Mouse (Mus musculus) forebrain, embryonic 12.5 days (tissue): Measurements from ENCODE around the gene Tef. TPM values are rescaled to one million over a fixed set of nuclear protein-coding genes. Genes with fewer than 3 reads are reported as not detected.

Experiments used
- ATAC-seq: fragments of 200-750 bp; cut with Nextera tagmentation; 2 replicates; pipeline ENCODE4 v1.8.0; 2017; ENCODE audit warnings: moderate TSS enrichment; ENCODE audit not compliant: low FRiP score
- H3K27ac ChIP-seq: fragments of 300-500 bp; sonication (generic); 2 replicates; pipeline ENCODE4 v1.5.1; 2016; ENCODE audit warnings: mild to moderate bottlenecking
- H3K27me3 ChIP-seq: fragments of 300-500 bp; sonication (generic); 2 replicates; pipeline ENCODE4 v1.6.1; 2016; ENCODE audit warnings: mild to moderate bottlenecking
- H3K36me3 ChIP-seq: fragments of 300-500 bp; sonication (generic); replicated peaks from 2 replicates; pipeline ENCODE4 v1.6.1; 2016; ENCODE audit warnings: mild to moderate bottlenecking
- H3K4me1 ChIP-seq: fragments of 300-500 bp; sonication (generic); 2 replicates; pipeline ENCODE4 v1.6.1; 2016
- H3K4me2 ChIP-seq: fragments of 300-500 bp; sonication (generic); 2 replicates; pipeline ENCODE4 v1.6.1; 2016; ENCODE audit warnings: mild to moderate bottlenecking, moderate library complexity
- H3K4me3 ChIP-seq: fragments of 300-500 bp; sonication (generic); replicated peaks from 2 replicates; pipeline ENCODE4 v1.5.1; 2016; ENCODE audit warnings: mild to moderate bottlenecking
- H3K9ac ChIP-seq: fragments of 300-500 bp; sonication (generic); 2 replicates; pipeline ENCODE4 v1.6.1; 2016; ENCODE audit warnings: mild to moderate bottlenecking
- H3K9me3 ChIP-seq: fragments of 300-500 bp; sonication (generic); 2 replicates; pipeline ENCODE4 v1.6.1; 2016
- WGBS: fragments of 180-500 bp; shearing (Covaris S2); methylation state at CpG from one replicate; pipeline ENCODE4 v1.1.7; 2016; 5-methylcytosine and 5-hydroxymethylcytosine counted together
- polyA plus RNA-seq: library from polyadenylated mRNA; unstranded; fragments of >200 nt; fragmentation: Nextera tagmentation; extraction: Ambion mirVana; gene quantifications from 2 replicates; pipeline ENCODE4 v1.2.1, GENCODE M21; 2016

Tef gene
- polyA plus RNA-seq, 1 experiment from 2014 or later = 25.8 TPM

DNA sequence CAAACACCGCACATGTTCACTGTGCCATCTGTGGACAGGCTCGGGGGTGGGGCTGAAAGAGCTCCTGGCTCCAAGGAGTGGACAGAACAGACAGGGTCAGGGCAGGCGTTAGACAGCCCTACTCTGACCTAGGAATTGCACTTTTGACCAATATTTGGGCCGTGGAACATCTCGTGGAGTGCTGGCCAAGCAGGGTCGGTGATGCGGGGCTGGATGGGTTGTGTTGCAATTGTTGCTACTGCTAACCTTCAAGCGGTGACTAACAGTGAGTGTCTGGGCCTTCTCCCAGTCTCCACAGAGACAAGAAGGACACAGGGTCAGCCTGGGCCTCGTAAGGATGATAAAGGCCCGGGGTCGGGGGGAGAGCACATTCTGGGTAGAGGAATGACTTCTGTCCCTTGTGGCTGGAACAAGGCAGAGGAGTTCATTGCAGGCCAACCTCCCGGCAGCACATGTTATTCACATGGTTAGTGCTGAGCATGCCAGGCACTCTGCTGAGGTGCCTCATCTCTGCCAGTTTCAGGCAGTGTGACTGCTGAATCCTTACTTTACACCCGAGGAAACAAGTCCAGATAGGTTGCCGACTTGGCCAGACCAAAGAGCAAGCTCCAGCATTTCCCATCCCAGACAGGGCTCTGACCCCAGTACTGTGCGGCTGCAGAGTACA is 27.6 kb upstream of the Tef start:
- Histone ChIP-seq H3K4me2 (no peak overlapping the region), H3K36me3 (peaks cover 92% of the 10 kb centered on the region), H3K27me3 (no peaks in the 10 kb centered on the region), H3K4me3 (no peak overlapping the region), H3K4me1 (no peaks in the 10 kb centered on the region), H3K27ac (no peak overlapping the region), H3K9ac (no peak overlapping the region), H3K9me3 (no peaks in the 10 kb centered on the region)
- 93% methylated on average over 15 of the region's 15 CpGs for WGBS
- ATAC-seq = no peak

- Histone ChIP-seq H3K27me3 (no peaks in the 10 kb centered on the region), H3K9me3 (no peaks in the 10 kb centered on the region), H3K9ac (no peak overlapping the region), H3K4me1 (no peaks in the 10 kb centered on the region), H3K36me3 (peaks cover 99% of the 10 kb centered on the region), H3K4me2 (no peak overlapping the region), H3K27ac (no peak overlapping the region), H3K4me3 (no peak overlapping the region)
- no peak for ATAC-seq
- 92% methylated on average over 11 of the region's 11 CpGs for WGBS
These were observed 25.4 kb upstream of the Tef start for GRCm38 (mm10) chr15:81776631-81777422.

- no peak overlapping the region for H3K27ac ChIP-seq
- WGBS = 90% methylated on average over 7 of the region's 7 CpGs
- no peak overlapping the region for H3K9ac ChIP-seq
- H3K4me1 ChIP-seq = no peaks in the 10 kb centered on the region
- no peak overlapping the region for H3K4me2 ChIP-seq
- no peaks in the 10 kb centered on the region for H3K27me3 ChIP-seq
- no peak overlapping the region for H3K4me3 ChIP-seq
- H3K9me3 ChIP-seq = no peaks in the 10 kb centered on the region
- ATAC-seq = no peak
- peaks cover 97% of the 10 kb centered on the region for H3K36me3 ChIP-seq
These were observed 20.4 kb upstream of the Tef start for GRCm38 (mm10) chr15:81781816-81782215.

- no peak overlapping the region for H3K4me2 ChIP-seq
These were observed 17.5 kb upstream of the Tef start for GRCm38 (mm10) chr15:81784762-81785161.

DNA sequence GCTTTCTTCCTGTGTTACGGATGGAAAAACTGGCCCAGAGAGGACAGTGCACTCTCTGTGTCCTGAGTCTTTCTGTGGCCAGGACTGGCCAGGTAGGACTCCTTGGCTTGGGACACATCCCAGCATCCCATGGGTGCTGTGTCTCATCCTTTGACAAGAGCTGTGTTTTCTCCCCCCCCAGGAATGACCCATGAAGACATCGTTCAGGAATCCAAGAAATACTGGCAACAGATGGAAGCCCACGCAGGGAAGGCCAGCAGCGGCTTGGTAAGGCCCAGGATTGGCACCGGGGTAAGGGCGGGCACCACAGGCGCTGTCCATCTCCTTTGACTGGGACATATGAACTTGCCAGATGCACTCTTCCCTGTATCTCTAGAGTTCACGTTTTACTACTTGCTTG is 16.5 kb upstream of the Tef start:
- Histone ChIP-seq H3K27me3 (no peaks in the 10 kb centered on the region), H3K4me2 (no peak overlapping the region), H3K9ac (no peak overlapping the region), H3K4me3 (no peak overlapping the region), H3K9me3 (no peaks in the 10 kb centered on the region), H3K4me1 (no peaks in the 10 kb centered on the region), H3K36me3 (peaks cover 93% of the 10 kb centered on the region), H3K27ac (no peak overlapping the region)
- 95% methylated on average over 8 of the region's 8 CpGs for WGBS
- no peak for ATAC-seq

More at GRCm38 (mm10) chr15:81784762-81785161, 17.5 kb upstream of the Tef start:
- WGBS = 73% methylated on average over 5 of the region's 5 CpGs
- Histone ChIP-seq H3K9me3 (no peaks in the 10 kb centered on the region), H3K4me1 (no peaks in the 10 kb centered on the region), H3K27me3 (no peaks in the 10 kb centered on the region), H3K9ac (no peak overlapping the region), H3K36me3 (peaks cover 94% of the 10 kb centered on the region), H3K4me3 (no peak overlapping the region), H3K27ac (no peak overlapping the region)
- no peak for ATAC-seq

DNA sequence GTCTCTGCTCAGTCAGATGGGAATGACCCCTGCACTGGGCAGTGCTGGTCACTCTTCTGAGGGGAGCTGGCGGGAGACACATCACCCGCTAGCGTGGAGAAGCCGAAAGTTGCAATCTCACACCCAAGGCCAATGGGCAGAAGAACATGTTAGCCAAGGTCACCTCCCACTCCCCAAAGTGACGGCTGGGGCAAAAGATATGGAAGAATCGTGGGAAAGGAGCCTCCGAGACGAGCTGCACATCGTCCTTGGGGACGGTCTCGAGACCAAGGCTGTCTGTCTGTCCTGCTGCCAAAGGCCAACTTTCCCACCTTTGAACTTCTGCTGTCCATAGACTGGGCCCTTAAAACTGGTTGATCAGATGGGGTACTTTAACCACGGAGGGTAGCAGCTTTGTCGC is 14.7 kb upstream of the Tef start:
- no peak for ATAC-seq
- no peak overlapping the region for H3K27ac ChIP-seq
- no peak overlapping the region for H3K4me2 ChIP-seq
- WGBS = 93% methylated on average over 13 of the region's 13 CpGs
- H3K36me3 ChIP-seq = peaks cover 93% of the 10 kb centered on the region
- no peaks in the 10 kb centered on the region for H3K9me3 ChIP-seq
- H3K27me3 ChIP-seq = no peaks in the 10 kb centered on the region
- H3K9ac ChIP-seq = no peak overlapping the region
- H3K4me3 ChIP-seq = no peak overlapping the region
- H3K4me1 ChIP-seq = no peaks in the 10 kb centered on the region

DNA sequence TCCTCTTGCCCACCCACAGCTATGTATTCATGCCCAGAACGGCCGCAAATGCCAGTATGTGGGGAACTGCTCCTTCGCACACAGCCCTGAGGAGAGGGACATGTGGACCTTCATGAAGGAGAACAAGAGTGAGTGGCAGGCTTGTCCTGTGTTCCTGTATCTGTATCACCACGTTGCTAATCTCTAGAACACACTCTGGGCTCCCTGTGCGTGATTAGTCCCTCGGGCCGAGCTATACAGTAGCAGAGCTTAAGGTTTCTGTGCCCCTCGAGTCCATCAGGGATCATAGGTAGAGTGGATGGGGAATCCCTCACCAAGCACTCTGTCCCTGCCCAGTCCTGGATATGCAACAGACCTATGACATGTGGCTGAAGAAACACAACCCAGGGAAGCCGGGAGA is 9.8 kb upstream of the Tef start:
- ATAC-seq = no peak
- no peaks in the 10 kb centered on the region for H3K9me3 ChIP-seq
- no peaks in the 10 kb centered on the region for H3K4me1 ChIP-seq
- H3K4me3 ChIP-seq = no peak overlapping the region
- H3K27ac ChIP-seq = no peak overlapping the region
- H3K9ac ChIP-seq = no peak overlapping the region
- H3K27me3 ChIP-seq = no peaks in the 10 kb centered on the region
- no peak overlapping the region for H3K4me2 ChIP-seq
- 97% methylated on average over 9 of the region's 9 CpGs for WGBS
- H3K36me3 ChIP-seq = peaks cover 75% of the 10 kb centered on the region

DNA sequence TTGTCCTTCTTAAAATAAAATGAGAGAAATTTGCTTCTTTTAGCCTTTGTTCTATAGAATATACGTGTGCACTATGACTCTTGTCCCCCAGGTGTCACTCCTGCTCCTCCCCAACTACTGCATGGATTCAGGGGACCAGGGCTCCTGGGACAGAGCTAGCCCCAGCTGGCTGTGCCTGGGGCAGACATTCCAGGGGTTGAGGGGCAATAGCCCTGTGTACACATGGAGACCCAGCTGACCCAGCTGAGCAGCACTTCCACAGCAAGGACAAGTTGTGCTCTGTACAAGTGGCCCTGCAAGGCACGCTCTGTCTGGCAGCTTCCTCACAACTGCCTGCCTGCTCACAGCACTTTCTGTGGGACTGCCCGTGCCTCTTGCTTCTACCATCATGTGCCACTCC is 6.0 kb upstream of the Tef start:
- Histone ChIP-seq H3K4me2 (no peak overlapping the region), H3K36me3 (peaks cover 48% of the 10 kb centered on the region), H3K9me3 (no peaks in the 10 kb centered on the region), H3K9ac (no peak overlapping the region), H3K27ac (no peak overlapping the region), H3K4me1 (no peaks in the 10 kb centered on the region), H3K4me3 (no peak overlapping the region), H3K27me3 (0 out of 2 replicates have a peak, but pooled peaks cover 1% of the 10 kb centered on the region)
- ATAC-seq = peak; percentile 30; the same call in 1 of the 2 replicates
- 80% methylated on average over 3 of the region's 3 CpGs for WGBS

DNA sequence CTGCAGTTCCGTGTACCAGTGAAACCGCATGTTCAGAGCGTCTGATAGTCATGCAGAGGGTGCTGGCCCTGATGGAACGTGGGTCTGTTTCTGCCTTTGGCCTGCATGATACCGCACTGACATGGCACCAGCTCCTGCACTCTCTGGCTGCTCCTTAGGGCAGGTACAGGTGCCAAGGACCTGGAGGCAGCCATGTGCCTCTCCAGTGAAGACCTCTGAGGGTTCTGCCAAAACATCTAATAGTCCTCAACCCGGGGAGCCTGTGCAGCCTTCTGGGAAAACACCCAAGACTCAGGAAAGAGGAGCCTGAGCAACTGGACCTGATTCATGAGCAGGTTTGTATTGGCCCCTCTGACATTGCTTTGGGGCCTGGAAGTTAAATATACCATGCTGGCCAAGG is 4.4 kb upstream of the Tef start:
- H3K4me2 ChIP-seq = no peak overlapping the region
- H3K27me3 ChIP-seq = 0 out of 2 replicates have a peak, but pooled peaks cover 4% of the 10 kb centered on the region
- H3K9ac ChIP-seq = no peak overlapping the region
- no peak for ATAC-seq
- H3K27ac ChIP-seq = no peak overlapping the region
- peaks cover 31% of the 10 kb centered on the region for H3K36me3 ChIP-seq
- no peaks in the 10 kb centered on the region for H3K9me3 ChIP-seq
- WGBS = 89% methylated on average over 6 of the region's 6 CpGs
- no peak overlapping the region for H3K4me3 ChIP-seq
- H3K4me1 ChIP-seq = peaks cover 10% of the 10 kb centered on the region

DNA sequence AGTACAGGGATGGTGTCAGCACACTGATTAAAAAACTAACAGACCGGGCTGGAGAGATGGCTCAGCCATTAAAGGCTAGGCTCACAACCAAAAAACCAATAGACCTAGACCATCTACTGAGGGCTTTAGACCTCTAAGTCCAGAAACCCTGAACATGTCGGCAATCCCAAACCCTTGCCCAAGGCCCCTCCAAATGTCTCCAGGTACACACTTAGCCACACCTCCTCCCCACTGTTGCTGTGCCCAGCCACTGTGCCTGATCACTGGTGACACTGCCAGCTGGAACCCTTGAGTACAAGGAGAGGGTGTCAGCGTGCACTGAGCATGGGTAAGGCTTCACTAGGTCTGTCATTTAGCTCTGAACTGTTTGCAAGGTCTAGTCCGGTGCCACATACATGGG is 3.8 kb upstream of the Tef start:
- Histone ChIP-seq H3K4me3 (no peak overlapping the region), H3K27me3 (0 out of 2 replicates have a peak, but pooled peaks cover 4% of the 10 kb centered on the region), H3K4me2 (no peak overlapping the region), H3K9ac (no peak overlapping the region), H3K4me1 (peaks cover 16% of the 10 kb centered on the region), H3K27ac (no peak overlapping the region), H3K36me3 (peaks cover 26% of the 10 kb centered on the region), H3K9me3 (no peaks in the 10 kb centered on the region)
- ATAC-seq = no peak
- WGBS = 91% methylated on average over 4 of the region's 4 CpGs

DNA sequence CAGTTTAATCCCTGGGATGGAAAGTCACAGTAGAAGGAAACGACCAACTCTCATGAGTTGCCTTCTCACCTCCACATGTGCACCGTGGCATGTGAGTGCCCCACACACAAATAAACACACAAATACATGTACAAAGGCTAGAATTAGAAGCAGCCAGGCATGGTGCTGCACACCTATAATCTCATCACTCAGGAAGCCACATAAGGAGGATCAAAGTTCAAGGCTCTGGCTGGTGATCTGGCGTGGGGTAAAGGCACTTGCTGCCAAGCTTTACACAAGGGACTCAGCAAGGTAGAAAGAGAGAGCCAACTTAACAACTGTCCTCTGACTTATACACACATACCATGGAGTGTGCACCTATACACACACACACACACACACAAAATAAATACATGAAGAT is 1.8 kb upstream of the Tef start:
- WGBS = 83% methylated on average over 3 of the region's 3 CpGs
- Histone ChIP-seq H3K27ac (no peak overlapping the region), H3K4me1 (peaks cover 26% of the 10 kb centered on the region), H3K4me3 (no peak overlapping the region), H3K36me3 (peaks cover 14% of the 10 kb centered on the region; the same call in 1 of the 2 replicates), H3K9ac (no peak overlapping the region), H3K27me3 (0 out of 2 replicates have a peak, but pooled peaks cover 4% of the 10 kb centered on the region), H3K9me3 (no peaks in the 10 kb centered on the region), H3K4me2 (no peak overlapping the region)
- ATAC-seq = no peak

DNA sequence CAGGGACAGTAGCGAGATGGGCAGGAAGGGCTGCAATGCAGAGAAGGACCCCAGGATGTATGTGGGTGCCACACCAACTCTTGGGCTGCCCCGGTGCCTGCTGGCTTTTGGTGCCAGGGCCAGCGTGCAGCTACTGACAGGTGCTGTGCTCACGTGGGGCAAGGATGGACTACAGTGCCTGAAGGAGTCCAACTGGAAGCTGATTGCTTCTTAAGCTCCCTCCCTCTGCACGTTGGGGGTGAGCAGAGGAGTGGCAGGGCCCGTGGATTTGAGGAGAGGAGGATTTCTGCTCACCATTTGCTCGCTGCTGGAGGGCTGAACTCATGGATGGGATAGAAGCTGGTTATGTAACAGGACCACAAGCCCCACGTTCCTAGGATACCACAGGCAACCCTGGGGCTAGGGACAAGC is 725 bp downstream of the Tef start:
- peak overlapping the region; percentile 51 for H3K9ac ChIP-seq
- H3K4me2 ChIP-seq = peak overlapping the region; percentile 56
- H3K36me3 ChIP-seq = peaks cover 4% of the 10 kb centered on the region; the same call in 1 of the 2 replicates
- peak overlapping the region; percentile 30 for H3K4me3 ChIP-seq
- 11% methylated on average over 8 of the region's 8 CpGs for WGBS
- H3K9me3 ChIP-seq = no peaks in the 10 kb centered on the region
- peak overlapping the region; percentile 80 for H3K27ac ChIP-seq
- 0 out of 2 replicates have a peak, but pooled peaks cover 4% of the 10 kb centered on the region for H3K27me3 ChIP-seq
- peaks cover 29% of the 10 kb centered on the region for H3K4me1 ChIP-seq
- ATAC-seq = no peak
